17 mouse cellular contexts compared by ENCODE assay signal in genomic region chr6:35598406-35599185, GRCm38 (mm10). TPM values are rescaled to one million over a fixed set of nuclear protein-coding genes. Genes with fewer than 3 reads are reported as not detected.
A peak's percentile ranks its signal among the peaks of the same experiment; 100 is the strongest.
DNase-seq lines count a peak whose midpoint lies in the region; ATAC-seq and TF ChIP-seq lines count a peak whose summit lies in the region.
"Had no signal": no experiment of that assay in that cellular context is flagged by ENCODE, and none has a peak within 500 bp of the region (broad histone marks: within the 10 kb centered on the region; RNA-seq: fewer than 3 reads in every experiment).

No protein-coding gene starts in this region.

- no peaks in the 10 kb centered on the region for H3K4me1 ChIP-seq in heart, adult 2 months (ENCODE audit: control insufficient read depth, insufficient read depth, low read length)
- H3K4me1 ChIP-seq in forebrain, postnatal 0 days (ENCODE audit: insufficient read depth): no peaks in the 10 kb centered on the region
- H3K4me1 ChIP-seq in olfactory bulb, adult 2 months (ENCODE audit: control insufficient read depth, insufficient read depth, low read length): peaks cover 5% of the 10 kb centered on the region; the same call in 1 of the 2 replicates
- H3K4me1 ChIP-seq: neural tube, embryonic 12.5 days had no signal

- H3K27ac ChIP-seq in heart, adult 2 months: no peak overlapping the region
- H3K27ac ChIP-seq in forebrain, postnatal 0 days (ENCODE audit: low read depth, low read length): peak overlapping the region; percentile 43; the same call in 1 of the 2 replicates
- H3K27ac ChIP-seq in olfactory bulb, adult 2 months (ENCODE audit: insufficient read depth, low read depth, low read length): peak overlapping the region; percentile 70
- H3K27ac ChIP-seq in gastrocnemius, adult 2 months: no peak overlapping the region
- H3K27ac ChIP-seq: hindbrain, embryonic 14.5 days; kidney, postnatal 0 days; neural tube, embryonic 12.5 days had no signal

- no peak overlapping the region for H3K4me3 ChIP-seq in heart, adult 2 months
- no peak overlapping the region for H3K4me3 ChIP-seq in forebrain, postnatal 0 days (ENCODE audit: low read depth, low read length)
- H3K4me3 ChIP-seq in olfactory bulb, adult 2 months (ENCODE audit: insufficient read depth, low read depth, low read length): no peak overlapping the region
- no peak overlapping the region for H3K4me3 ChIP-seq in gastrocnemius, adult 2 months
- H3K4me3 ChIP-seq: erythroblast, embryonic 14.5 days; neural tube, embryonic 12.5 days had no signal

- H3K9me3 ChIP-seq in forebrain, postnatal 0 days (ENCODE audit: low read length): no peaks in the 10 kb centered on the region
- H3K9me3 ChIP-seq: neural tube, embryonic 12.5 days had no signal

- H3K79me2 ChIP-seq in heart, adult 2 months (replicated peaks; ENCODE audit: control insufficient read depth, insufficient read depth, low read length): no peaks in the 10 kb centered on the region

- DNase-seq in heart, adult 11 months: peak; percentile 68
- DNase-seq in heart, adult 2 months: no peak
- peak; percentile 71 for DNase-seq in forebrain, postnatal 0 days
- peak; percentile 4 to 14 for DNase-seq in layer of hippocampus, postnatal 10 days (ENCODE audit: low spot score in 2 of 2)
- DNase-seq in gastrocnemius, postnatal 10 days: no peak
- no peak for DNase-seq in heart, postnatal 25 days (ENCODE audit: low spot score)
- no peak for DNase-seq in gastrocnemius, adult 2 months
- DNase-seq: B cell, adult 2 months; thymus, adult 2 months had no signal

- no peak overlapping the region for H3K4me2 ChIP-seq in forebrain, postnatal 0 days (ENCODE audit: low read depth)
- H3K4me2 ChIP-seq: heart, embryonic 11.5 days; hindbrain, embryonic 14.5 days; liver, embryonic 11.5 days; neural tube, embryonic 12.5 days had no signal

- no peaks in the 10 kb centered on the region for H3K36me3 ChIP-seq in heart, adult 2 months (ENCODE audit: control insufficient read depth, insufficient read depth, low read length)
- H3K36me3 ChIP-seq in forebrain, postnatal 0 days (ENCODE audit: insufficient read depth): no peaks in the 10 kb centered on the region
- H3K36me3 ChIP-seq: neural tube, embryonic 12.5 days had no signal

- TF ChIP-seq POLR2A in heart, adult 2 months (IDR thresholded peaks at IDR 0.05; ENCODE audit: insufficient read depth, low read depth, low read length): no peak
- no peak for TF ChIP-seq POLR2A in olfactory bulb, adult 2 months (IDR thresholded peaks at IDR 0.05; ENCODE audit: insufficient read depth, low read depth, low read length)

- TF ChIP-seq CTCF in heart, adult 2 months (IDR thresholded peaks at IDR 0.05): no peak
- no peak for TF ChIP-seq CTCF in forebrain, postnatal 0 days (IDR thresholded peaks at IDR 0.05; ENCODE audit: low read depth)
- TF ChIP-seq CTCF in olfactory bulb, adult 2 months (IDR thresholded peaks at IDR 0.05; ENCODE audit: insufficient read depth, low read depth, low read length): no peak
- no peak for TF ChIP-seq CTCF in gastrocnemius, adult 2 months (IDR thresholded peaks at IDR 0.05)

- peak; percentile 85 for ATAC-seq in forebrain, postnatal 0 days
- ATAC-seq: activated CD4-positive, CD25-positive, alpha-beta regulatory T cell, adult 4 months had no signal

- intact Hi-C loops in heart, adult 2 months (cut with DNase I): no loop called here
- intact Hi-C loops in heart, postnatal 25 days (cut with DNase I): no loop called here
- intact Hi-C loops in gastrocnemius, adult 2 months (cut with DNase I): no loop called here

- no peak for TF ChIP-seq EP300 in heart, adult 2 months (IDR thresholded peaks at IDR 0.05; ENCODE audit: insufficient read depth, low read depth, low read length)

- H3K27me3 ChIP-seq in heart, adult 2 months (ENCODE audit: control insufficient read depth, insufficient read depth, low read length): no peaks in the 10 kb centered on the region
- no peaks in the 10 kb centered on the region for H3K27me3 ChIP-seq in forebrain, postnatal 0 days (ENCODE audit: insufficient read depth, low read length)
- H3K27me3 ChIP-seq: neural tube, embryonic 12.5 days had no signal

- 80% methylated on average over 12 of the region's 12 CpGs for WGBS in heart, adult 2 months
- 41% methylated on average over 12 of the region's 12 CpGs for WGBS in forebrain, postnatal 0 days
- WGBS in olfactory bulb, adult 2 months: 20% methylated on average over 12 of the region's 12 CpGs

- H3K9ac ChIP-seq in heart, adult 2 months (ENCODE audit: low read depth, low read length): no peak overlapping the region
- H3K9ac ChIP-seq in forebrain, postnatal 0 days: no peak overlapping the region
- H3K9ac ChIP-seq: hindbrain, embryonic 14.5 days; neural tube, embryonic 12.5 days had no signal

RNA-seq across cellular contexts. Expression of gene Mtpn, which starts 58.9 kb away (rescaled TPM):
- total RNA-seq in heart, adult 2 months (2021): 10 to 100 TPM; 42.9 to 47.1 TPM
- 13.2 and 23.1 TPM in 2 replicates for polyA plus RNA-seq in heart, adult 2 months (2012; rRNA removed)
- total RNA-seq in forebrain, postnatal 0 days (2014; rRNA removed): 287 and 295 TPM in 2 replicates
- 151 and 267 TPM in 2 replicates for polyA plus RNA-seq in forebrain, postnatal 0 days (2015; fragmentation: Nextera tagmentation; extraction: Ambion mirVana)
- 100 to 1,000 TPM; 313 to 317 TPM for total RNA-seq in layer of hippocampus, postnatal 10 days (2021)
- polyA plus RNA-seq in olfactory bulb, adult 2 months (2012; ENCODE audit: insufficient read depth, insufficient read length, low replicate concordance, missing spikeins): 116 TPM in 1 of 2 replicates, not detected in the other
- total RNA-seq in gastrocnemius, postnatal 10 days (2021): 10 to 100 TPM; 46.7 to 53.7 TPM
- total RNA-seq in heart, postnatal 25 days (2021): 10 to 100 TPM; 43.5 to 50.1 TPM
- 10 to 100 TPM; 22.1 to 27.0 TPM for total RNA-seq in gastrocnemius, adult 2 months (2021)

Comparison
In these comparisons a context has a peak if more than half of its experiments do, and no peak if none do; other contexts are left out.
1. DNase-seq: peak in heart, adult 11 months (single experiment), forebrain, postnatal 0 days (single experiment) and layer of hippocampus, postnatal 10 days (2 of 2); none in heart, adult 2 months (0 of 2), gastrocnemius, postnatal 10 days (single experiment), heart, postnatal 25 days (single experiment) and gastrocnemius, adult 2 months (single experiment).
2. H3K27ac ChIP-seq: peak in forebrain, postnatal 0 days (single experiment) and olfactory bulb, adult 2 months (single experiment); none in heart, adult 2 months (single experiment) and gastrocnemius, adult 2 months (single experiment).